Mouse (Mus musculus) stomach, embryonic 15.5 days (tissue): Measurements from ENCODE around the gene Olfr453. TPM values are rescaled to one million over a fixed set of nuclear protein-coding genes. Genes with fewer than 3 reads are reported as not detected.

Source experiments
- ATAC-seq: fragments of 200-750 bp; cut with Nextera tagmentation; 2 replicates; pipeline ENCODE4 v1.8.0; 2017; ENCODE audit warnings: low read depth, moderate number of reproducible peaks, moderate TSS enrichment; ENCODE audit not compliant: insufficient read depth, low FRiP score
- H3K27ac ChIP-seq: fragments of 300-500 bp; sonication (generic); 2 replicates; pipeline ENCODE4 v1.5.1; 2015; ENCODE audit warnings: mild to moderate bottlenecking, inconsistent platforms
- H3K27me3 ChIP-seq: fragments of 300-500 bp; sonication (generic); replicated peaks from 2 replicates; pipeline ENCODE4 v1.6.1; 2015; ENCODE audit warnings: inconsistent platforms
- H3K36me3 ChIP-seq: fragments of 300-500 bp; sonication (generic); 2 replicates; pipeline ENCODE4 v1.6.1; 2015; ENCODE audit warnings: inconsistent platforms
- H3K4me1 ChIP-seq: fragments of 300-500 bp; sonication (generic); 2 replicates; pipeline ENCODE4 v1.6.1; 2015; ENCODE audit warnings: inconsistent platforms
- H3K4me2 ChIP-seq: fragments of 300-500 bp; sonication (generic); 2 replicates; pipeline ENCODE4 v1.6.1; 2015; ENCODE audit warnings: mild to moderate bottlenecking, inconsistent platforms
- H3K4me3 ChIP-seq: fragments of 300-500 bp; sonication (generic); replicated peaks from 2 replicates; pipeline ENCODE4 v1.5.1; 2015; ENCODE audit warnings: inconsistent platforms
- H3K9ac ChIP-seq: fragments of 300-500 bp; sonication (generic); 2 replicates; pipeline ENCODE4 v1.6.1; 2015; ENCODE audit warnings: inconsistent platforms
- H3K9me3 ChIP-seq: fragments of 300-500 bp; sonication (generic); 2 replicates; pipeline ENCODE4 v1.6.1; 2016; ENCODE audit warnings: inconsistent platforms
- WGBS: fragments of 180-500 bp; shearing (Covaris S2); methylation state at CpG from one replicate; pipeline ENCODE4 v1.1.7; 2015; 5-methylcytosine and 5-hydroxymethylcytosine counted together
- polyA plus RNA-seq: library from polyadenylated mRNA; unstranded; fragments of >200 nt; fragmentation: Nextera tagmentation; extraction: Ambion mirVana; gene quantifications from 2 replicates; pipeline ENCODE4 v1.2.1, GENCODE M21; 2015

Gene Olfr453
- polyA plus RNA-seq: not detected in 2 replicates

DNA sequence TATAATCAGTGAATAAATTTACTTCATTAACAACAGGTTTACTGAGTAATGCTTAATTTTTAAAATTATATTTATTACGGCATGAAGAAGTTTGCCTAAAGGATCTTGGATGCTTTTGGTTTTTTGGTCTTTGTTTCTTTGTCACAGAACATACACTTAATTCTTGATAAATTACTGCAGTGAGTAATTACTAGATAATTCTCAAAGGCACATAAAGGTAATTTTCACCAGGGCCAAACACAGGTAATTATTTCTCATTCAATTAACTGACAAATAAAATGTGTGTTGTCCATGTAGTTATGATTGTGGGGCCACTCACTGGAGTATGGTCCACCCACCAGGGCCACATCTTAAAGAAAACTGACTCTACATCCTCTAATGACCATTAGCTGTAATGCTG is at the start of gene Olfr453:
Gene Olfr453, plus strand, starts transcription at position 301 of the 400 bp plus-strand sequence.
- H3K4me1 ChIP-seq: no peaks in the 10 kb centered on the region
- H3K9ac ChIP-seq: no peak within 1 kb of the TSS
- no peak within 1 kb of the TSS for H3K4me3 ChIP-seq
- H3K36me3 ChIP-seq: no peaks in the 10 kb centered on the region
- H3K9me3 ChIP-seq: no peaks in the 10 kb centered on the region
- H3K27me3 ChIP-seq: no peaks in the 10 kb centered on the region
- no peak within 1 kb of the TSS for H3K4me2 ChIP-seq
- no peak within 1 kb of the TSS for H3K27ac ChIP-seq
- 88% methylated on average over 1 of the region's 1 CpGs for WGBS
- ATAC-seq: no peak

DNA sequence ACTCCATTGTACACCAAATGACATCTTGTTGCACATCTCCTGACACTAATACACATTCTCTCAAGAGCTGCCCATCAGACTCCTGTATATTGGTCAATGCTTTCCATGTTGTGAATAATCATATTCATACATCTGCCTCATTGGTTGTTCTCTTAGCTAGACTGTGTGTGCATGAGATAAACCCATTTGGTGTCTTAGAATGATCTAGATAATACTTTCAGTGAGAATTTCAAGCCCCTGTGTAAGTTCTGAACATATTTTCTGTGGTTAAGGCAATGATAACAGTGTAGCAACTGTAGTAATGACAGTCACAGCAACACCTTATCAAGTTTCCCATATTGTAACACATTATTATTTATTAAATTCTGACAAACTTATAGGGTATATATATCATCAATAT is 49.4 kb upstream of the Olfr453 start:
- Histone ChIP-seq H3K9me3 (no peaks in the 10 kb centered on the region), H3K27ac (no peak overlapping the region), H3K4me3 (no peak overlapping the region), H3K9ac (no peak overlapping the region), H3K36me3 (peaks cover 11% of the 10 kb centered on the region; the same call in 1 of the 2 replicates), H3K4me1 (no peaks in the 10 kb centered on the region), H3K4me2 (no peak overlapping the region), H3K27me3 (no peaks in the 10 kb centered on the region)
- ATAC-seq: no peak

DNA sequence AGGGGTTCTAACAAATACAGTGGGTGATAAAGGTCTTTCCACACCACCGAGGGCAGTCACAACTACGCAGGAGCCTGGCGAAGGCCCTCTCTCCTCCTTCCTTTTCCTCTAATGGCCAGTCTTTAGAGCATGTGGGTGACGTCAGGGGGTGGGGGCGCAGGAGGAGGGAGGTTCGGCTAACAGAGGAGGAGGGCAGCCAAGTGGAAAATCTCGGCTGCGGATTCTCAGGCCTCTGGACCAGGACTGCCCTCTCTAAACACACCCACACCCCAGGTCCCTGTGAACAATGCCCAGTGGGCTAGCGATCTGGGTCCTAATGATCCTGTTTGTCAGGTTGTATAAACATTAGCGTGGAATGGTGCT is 47.0 kb upstream of the Olfr453 start:
- H3K9me3 ChIP-seq: no peaks in the 10 kb centered on the region
- peak; percentile 83 for ATAC-seq
- no peaks in the 10 kb centered on the region for H3K27me3 ChIP-seq
- H3K4me2 ChIP-seq: peak overlapping the region; percentile 85
- H3K36me3 ChIP-seq: no peaks in the 10 kb centered on the region
- 0% methylated on average over 10 of the region's 10 CpGs for WGBS
- no peaks in the 10 kb centered on the region for H3K4me1 ChIP-seq
- peak overlapping the region; percentile 96 for H3K27ac ChIP-seq
- H3K4me3 ChIP-seq: peak overlapping the region; percentile 76
- H3K9ac ChIP-seq: peak overlapping the region; percentile 55

DNA sequence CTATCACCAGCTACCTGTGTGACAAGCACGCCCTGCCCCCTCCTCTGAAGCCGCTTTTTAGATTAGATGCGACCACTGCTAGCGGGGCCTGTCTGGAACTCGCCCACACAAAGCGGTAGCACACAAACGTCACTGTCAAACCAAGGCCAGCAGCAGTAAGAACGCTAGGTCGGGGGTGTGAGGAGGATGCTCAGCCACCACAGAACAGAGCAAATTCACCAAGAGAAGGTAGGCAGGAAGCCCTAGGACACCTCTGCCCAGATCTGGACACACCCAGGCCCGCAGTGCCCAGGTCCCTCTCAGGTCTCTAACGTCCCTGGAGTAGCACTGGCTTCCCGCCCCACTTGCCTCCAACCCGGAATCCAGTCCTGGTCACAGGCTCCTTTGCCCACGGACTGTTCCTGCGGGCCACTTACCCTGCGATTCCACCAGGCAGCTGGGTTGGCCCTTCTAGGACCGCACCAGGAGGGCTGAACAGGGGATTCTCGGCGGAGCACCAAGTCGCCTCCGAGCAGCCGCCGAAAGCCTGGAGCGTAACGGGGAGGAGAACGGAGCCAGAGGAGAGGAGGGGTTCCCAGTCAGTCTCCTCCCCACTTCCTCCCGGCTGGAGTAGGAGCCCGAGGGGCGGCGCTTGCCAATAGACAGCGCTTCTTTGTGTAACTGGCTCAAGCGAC is 46.5 kb upstream of the Olfr453 start:
- no peaks in the 10 kb centered on the region for H3K4me1 ChIP-seq
- no peaks in the 10 kb centered on the region for H3K9me3 ChIP-seq
- H3K9ac ChIP-seq: peak overlapping the region; percentile 55
- peak overlapping the region; percentile 96 for H3K27ac ChIP-seq
- peak overlapping the region; percentile 85 for H3K4me2 ChIP-seq
- WGBS: under 1% methylated on average over 32 of the region's 32 CpGs
- H3K4me3 ChIP-seq: peak overlapping the region; percentile 76
- no peaks in the 10 kb centered on the region for H3K36me3 ChIP-seq
- peak; percentile 90 for ATAC-seq
- no peaks in the 10 kb centered on the region for H3K27me3 ChIP-seq

DNA sequence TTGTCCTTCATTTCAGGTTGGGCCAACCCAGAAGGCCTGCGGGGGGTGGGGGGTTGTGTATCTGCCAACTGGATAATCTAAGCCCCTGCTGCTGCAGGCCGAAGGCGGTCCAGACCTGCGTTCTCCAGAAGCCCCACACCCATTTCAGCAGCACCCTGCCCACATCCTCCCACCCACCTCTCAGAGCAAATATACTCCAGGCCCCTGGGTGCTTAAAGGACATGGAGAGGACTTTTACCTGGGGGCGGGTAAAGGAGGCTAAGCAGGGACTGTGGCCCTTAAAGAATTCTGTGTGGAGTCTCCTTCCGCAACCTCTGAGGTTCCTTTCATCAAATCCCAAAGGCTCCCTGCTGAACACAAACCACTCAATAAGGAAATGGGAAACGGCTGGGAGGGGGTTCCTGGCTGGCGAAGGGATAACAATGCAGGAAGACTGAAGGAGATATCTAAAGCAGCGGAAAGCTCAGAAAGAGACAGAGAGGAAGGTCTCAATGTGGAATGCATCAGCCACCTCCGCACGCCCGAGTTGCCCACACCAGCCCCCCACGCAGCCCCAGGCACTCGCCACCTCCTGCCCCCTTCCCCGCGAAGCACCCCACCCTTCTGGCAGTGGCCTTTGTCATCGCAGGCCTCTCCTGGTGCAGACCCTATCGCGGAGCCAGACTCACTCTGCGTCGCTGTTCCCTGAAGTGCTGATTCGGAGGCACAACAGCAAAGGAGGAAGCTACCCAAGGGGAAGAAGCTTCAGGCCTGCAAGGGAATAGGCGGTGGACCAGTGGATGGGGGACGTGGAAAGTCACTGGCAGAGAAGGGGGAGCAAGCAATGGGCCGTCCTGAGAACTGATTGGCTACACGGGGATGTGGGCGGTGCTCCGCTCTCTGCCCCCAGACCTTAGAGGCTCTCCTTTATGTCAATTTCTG is 29.6 kb upstream of the Olfr453 start, which contains the start of gene Tcaf1:
Gene Tcaf1, minus strand, starts transcription at position 798 of the 921 bp plus-strand sequence.
- no peaks in the 10 kb centered on the region for H3K9me3 ChIP-seq
- peak within 1 kb of the TSS; percentile 65 for H3K4me3 ChIP-seq
- ATAC-seq: peak; percentile 98
- H3K4me1 ChIP-seq: no peaks in the 10 kb centered on the region
- WGBS: 4% methylated on average over 28 of the region's 28 CpGs
- H3K9ac ChIP-seq: peak within 1 kb of the TSS; percentile 45
- peak within 1 kb of the TSS; percentile 89 for H3K27ac ChIP-seq
- H3K4me2 ChIP-seq: peak within 1 kb of the TSS; percentile 68
- H3K27me3 ChIP-seq: no peaks in the 10 kb centered on the region
- no peaks in the 10 kb centered on the region for H3K36me3 ChIP-seq

DNA sequence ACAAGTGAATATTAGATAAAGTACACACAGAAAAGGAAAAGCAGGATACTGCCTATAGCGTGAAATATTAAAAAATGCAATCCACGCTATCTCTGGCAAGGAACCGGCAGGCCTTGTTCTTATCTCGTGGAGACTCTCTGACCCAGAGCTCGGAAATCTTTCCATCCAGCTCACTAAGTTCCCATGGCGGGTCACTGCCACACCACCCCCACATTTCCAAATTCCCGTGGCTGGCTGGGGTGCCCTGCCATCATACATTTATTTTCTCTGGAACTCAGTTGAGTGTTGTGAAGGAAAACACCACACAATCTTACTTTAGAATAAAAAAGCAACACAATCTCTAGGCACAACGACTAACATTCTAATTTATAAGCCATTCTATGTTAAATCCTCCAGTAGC is 24.5 kb upstream of the Olfr453 start:
- H3K36me3 ChIP-seq: no peaks in the 10 kb centered on the region
- no peak overlapping the region for H3K9ac ChIP-seq
- H3K4me2 ChIP-seq: no peak overlapping the region
- no peak overlapping the region for H3K4me3 ChIP-seq
- ATAC-seq: no peak
- no peak overlapping the region for H3K27ac ChIP-seq
- WGBS: 61% methylated on average over 8 of the region's 8 CpGs
- H3K4me1 ChIP-seq: no peaks in the 10 kb centered on the region
- no peaks in the 10 kb centered on the region for H3K9me3 ChIP-seq
- no peaks in the 10 kb centered on the region for H3K27me3 ChIP-seq

DNA sequence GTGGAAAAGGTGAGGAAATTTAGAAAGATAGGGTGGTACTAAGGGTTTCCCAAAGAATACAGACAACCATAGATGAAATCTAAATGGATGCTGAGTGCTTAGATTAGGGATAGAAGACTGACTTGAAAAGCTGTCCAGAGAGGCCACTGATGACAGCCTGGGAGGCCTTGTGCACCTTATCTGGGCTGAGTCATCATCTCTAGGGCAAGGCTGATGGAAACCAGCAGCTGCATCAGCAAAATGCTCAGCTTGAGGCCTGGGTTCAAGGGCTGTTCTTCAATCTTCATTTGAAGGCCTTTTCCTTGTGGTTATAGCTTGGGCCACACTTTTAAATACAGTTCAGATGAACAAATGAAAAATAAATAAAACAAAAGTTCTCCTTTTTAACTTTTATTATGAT is 21.2 kb upstream of the Olfr453 start:
- H3K27me3 ChIP-seq: no peaks in the 10 kb centered on the region
- H3K9ac ChIP-seq: no peak overlapping the region
- no peak overlapping the region for H3K4me3 ChIP-seq
- ATAC-seq: no peak
- H3K36me3 ChIP-seq: no peaks in the 10 kb centered on the region
- no peak overlapping the region for H3K4me2 ChIP-seq
- H3K4me1 ChIP-seq: no peaks in the 10 kb centered on the region
- H3K27ac ChIP-seq: no peak overlapping the region
- no peaks in the 10 kb centered on the region for H3K9me3 ChIP-seq

DNA sequence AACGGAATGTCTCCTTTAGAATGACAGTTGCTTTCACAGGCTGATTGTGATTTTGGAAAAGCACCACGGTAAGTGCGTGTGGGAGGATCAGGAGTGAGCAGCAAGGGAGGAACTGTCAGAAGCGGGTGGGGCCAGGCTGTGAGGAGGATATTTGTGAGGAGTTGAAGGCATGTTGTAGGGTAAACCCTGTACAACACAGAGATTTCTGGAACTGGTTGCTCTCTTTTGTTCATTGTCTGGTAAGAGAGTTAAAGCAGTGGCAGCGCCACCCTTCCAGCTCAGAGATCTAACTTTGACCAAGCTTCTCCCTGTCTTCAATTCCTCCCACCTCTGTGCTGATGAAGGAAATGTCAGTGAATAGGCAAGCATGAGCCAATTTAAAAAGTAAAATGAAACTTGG is 3.1 kb downstream of the Olfr453 start:
- ATAC-seq: no peak
- Histone ChIP-seq H3K4me1 (no peaks in the 10 kb centered on the region), H3K27me3 (no peaks in the 10 kb centered on the region), H3K9ac (no peak overlapping the region), H3K27ac (no peak overlapping the region), H3K36me3 (no peaks in the 10 kb centered on the region), H3K4me2 (no peak overlapping the region), H3K4me3 (no peak overlapping the region), H3K9me3 (no peaks in the 10 kb centered on the region)
- WGBS: 65% methylated on average over 5 of the region's 5 CpGs

DNA sequence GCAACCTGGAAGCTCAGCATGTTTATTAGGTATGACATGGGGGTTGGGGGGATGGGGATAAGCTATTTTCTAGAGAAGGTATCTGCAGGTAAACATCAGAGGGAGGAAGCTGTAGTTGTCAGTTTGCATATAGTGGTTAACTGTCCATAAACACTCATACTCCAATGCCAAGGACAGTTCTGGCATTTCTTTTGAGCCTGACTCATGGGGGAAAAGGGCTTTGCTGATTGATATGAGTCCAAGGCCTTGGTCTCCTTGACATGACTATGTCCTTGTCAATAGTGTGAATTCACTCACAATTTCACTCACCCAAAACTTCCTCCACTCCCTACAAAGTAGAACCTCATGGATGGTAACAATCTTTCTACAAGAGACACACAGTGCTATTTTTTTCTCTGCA is 8.7 kb downstream of the Olfr453 start:
- Histone ChIP-seq H3K27ac (no peak overlapping the region), H3K4me2 (no peak overlapping the region), H3K9me3 (no peaks in the 10 kb centered on the region), H3K9ac (no peak overlapping the region), H3K4me1 (no peaks in the 10 kb centered on the region), H3K36me3 (no peaks in the 10 kb centered on the region), H3K27me3 (no peaks in the 10 kb centered on the region), H3K4me3 (no peak overlapping the region)
- no peak for ATAC-seq

DNA sequence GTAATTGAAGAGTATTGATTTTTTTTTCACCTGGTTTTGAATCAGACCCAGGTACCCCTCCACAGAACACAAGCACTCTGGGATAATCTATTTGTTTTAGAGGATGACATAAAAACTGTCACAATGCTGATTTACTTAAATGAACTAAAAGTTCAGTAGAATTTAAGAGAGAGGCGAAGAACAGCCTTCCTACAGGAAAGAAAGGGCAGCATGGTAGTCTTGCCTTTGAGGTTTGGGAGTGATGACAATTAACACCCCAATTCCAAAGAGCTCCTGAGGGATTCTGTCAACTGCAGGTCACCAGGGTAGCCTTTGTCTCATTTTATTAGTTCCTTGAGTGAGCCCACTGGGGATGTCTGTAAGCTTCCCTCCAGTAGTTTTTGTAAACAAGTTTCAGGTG is 16.9 kb downstream of the Olfr453 start, which contains the start of gene Olfr38:
Gene Olfr38, plus strand, starts transcription at position 301 of the 400 bp plus-strand sequence.
- WGBS: 73% methylated on average over 1 of the region's 1 CpGs
- H3K36me3 ChIP-seq: no peaks in the 10 kb centered on the region
- H3K4me1 ChIP-seq: no peaks in the 10 kb centered on the region
- no peak within 1 kb of the TSS for H3K4me3 ChIP-seq
- H3K27ac ChIP-seq: no peak within 1 kb of the TSS
- no peak for ATAC-seq
- no peaks in the 10 kb centered on the region for H3K9me3 ChIP-seq
- H3K4me2 ChIP-seq: no peak within 1 kb of the TSS
- no peak within 1 kb of the TSS for H3K9ac ChIP-seq
- H3K27me3 ChIP-seq: no peaks in the 10 kb centered on the region

DNA sequence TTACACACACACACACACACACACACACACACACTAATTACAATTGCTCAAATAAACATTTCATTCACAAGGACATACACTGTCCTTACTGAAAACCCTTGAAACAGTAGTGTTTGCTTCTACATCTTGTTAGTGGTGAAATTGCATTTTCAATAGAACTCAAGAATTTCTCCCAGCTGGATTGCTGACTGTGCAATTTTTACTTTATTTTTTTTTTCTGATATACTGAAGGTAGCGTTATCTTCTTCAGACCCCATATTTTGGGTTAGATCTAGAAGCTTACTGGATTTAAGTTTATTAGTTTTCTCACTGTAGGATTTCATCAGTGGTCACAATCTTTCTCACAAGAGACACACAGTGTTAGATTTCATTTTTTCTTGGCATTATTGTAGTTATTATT is 37.9 kb downstream of the Olfr453 start:
- Histone ChIP-seq H3K9me3 (no peaks in the 10 kb centered on the region), H3K4me3 (no peak overlapping the region), H3K27ac (no peak overlapping the region), H3K4me2 (no peak overlapping the region), H3K27me3 (no peaks in the 10 kb centered on the region), H3K36me3 (no peaks in the 10 kb centered on the region), H3K9ac (no peak overlapping the region), H3K4me1 (no peaks in the 10 kb centered on the region)
- 91% methylated on average over 1 of the region's 1 CpGs for WGBS
- no peak for ATAC-seq

DNA sequence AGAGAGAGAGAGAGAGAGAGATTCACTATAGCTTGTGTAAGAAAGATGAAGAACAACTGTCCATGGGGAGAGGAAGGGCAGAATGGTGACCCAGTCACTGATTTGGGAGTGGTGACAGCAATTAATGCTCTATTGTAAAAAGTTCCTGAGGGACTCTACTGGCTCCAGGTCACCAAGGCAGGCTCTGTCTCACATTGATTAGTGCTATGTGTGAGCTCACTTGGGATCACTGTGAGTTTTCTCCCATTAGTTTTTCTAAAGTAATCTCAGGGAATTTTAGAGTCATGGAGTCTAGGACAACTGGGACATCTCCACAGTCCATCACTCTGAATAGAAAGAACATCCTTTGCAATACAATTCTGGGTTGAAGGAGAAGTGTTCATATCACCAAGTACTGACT is 45.6 kb downstream of the Olfr453 start, which contains the start of gene Olfr452:
Gene Olfr452, plus strand, starts transcription at position 301 of the 400 bp plus-strand sequence.
- no peak within 1 kb of the TSS for H3K27ac ChIP-seq
- H3K36me3 ChIP-seq: no peaks in the 10 kb centered on the region
- H3K9ac ChIP-seq: no peak within 1 kb of the TSS
- no peaks in the 10 kb centered on the region for H3K27me3 ChIP-seq
- no peaks in the 10 kb centered on the region for H3K4me1 ChIP-seq
- no peak for ATAC-seq
- no peak within 1 kb of the TSS for H3K4me3 ChIP-seq
- no peak within 1 kb of the TSS for H3K4me2 ChIP-seq
- no peaks in the 10 kb centered on the region for H3K9me3 ChIP-seq
